Mouse (Mus musculus) right cerebral cortex, adult 2 months (tissue): Measurements from ENCODE around the gene Wdr26.

Experiments
- DNase-seq, 2 experiments: peaks; one replicate each; pipeline ENCODE4 v3.0.0; 2021 to 2022; ENCODE audit warnings: low spot score in 2 of 2

Wdr26 gene

GRCm38 (mm10) chr1:181211920-181212633, at the start of gene Wdr26:
Gene Wdr26, minus strand, starts transcription at chr1:181212001.
- DNase-seq = peak; percentile 82 to 89

- DNase-seq = no peak
Measured at GRCm38 (mm10) chr1:181260949-181261696, 49.3 kb upstream of the Wdr26 start.

GRCm38 (mm10) chr1:181260422-181260821, 48.6 kb upstream of the Wdr26 start:
- DNase-seq = no peak

GRCm38 (mm10) chr1:181259626-181260410, 48.0 kb upstream of the Wdr26 start:
- DNase-seq = no peak

- DNase-seq = no peak
Measured at GRCm38 (mm10) chr1:181259056-181259455, 47.3 kb upstream of the Wdr26 start.

GRCm38 (mm10) chr1:181258616-181259015, 46.8 kb upstream of the Wdr26 start:
- no peak for DNase-seq

GRCm38 (mm10) chr1:181257585-181258555, 46.1 kb upstream of the Wdr26 start:
- DNase-seq = no peak

GRCm38 (mm10) chr1:181256689-181257584, 45.1 kb upstream of the Wdr26 start:
- no peak for DNase-seq

- no peak for DNase-seq
Measured at GRCm38 (mm10) chr1:181255891-181256688, 44.3 kb upstream of the Wdr26 start.

GRCm38 (mm10) chr1:181255450-181255849, 43.6 kb upstream of the Wdr26 start:
- DNase-seq = no peak

GRCm38 (mm10) chr1:181251624-181252023, 39.8 kb upstream of the Wdr26 start:
- no peak for DNase-seq

- DNase-seq = no peak
Measured at GRCm38 (mm10) chr1:181250961-181251360, 39.2 kb upstream of the Wdr26 start.

- DNase-seq = no peak
Measured at GRCm38 (mm10) chr1:181249537-181249936, 37.7 kb upstream of the Wdr26 start.

- DNase-seq = no peak
Measured at GRCm38 (mm10) chr1:181247175-181247574, 35.4 kb upstream of the Wdr26 start.

GRCm38 (mm10) chr1:181246487-181247138, 34.8 kb upstream of the Wdr26 start:
- no peak for DNase-seq

GRCm38 (mm10) chr1:181245554-181246486, 34.0 kb upstream of the Wdr26 start:
- no peak for DNase-seq

- no peak for DNase-seq
Measured at GRCm38 (mm10) chr1:181245067-181245466, 33.3 kb upstream of the Wdr26 start.

GRCm38 (mm10) chr1:181241185-181241584, 29.4 kb upstream of the Wdr26 start:
- no peak for DNase-seq
